Mouse (Mus musculus): ENCODE measurements around the gene Gm37240.
"Not testable (repeated sequence)": the region's sequence is repeated elsewhere in the genome, so short reads cannot be mapped to it uniquely, and the experiment has no call there.

Gene Gm37240

GRCm38 (mm10) chr3:84654246-84654826, 1233.0 kb downstream of the Gm37240 start:
- peak; percentile 23 to 26 for DNase-seq

- peak in 1 of 2 experiments; percentile 40 for DNase-seq
Measured at GRCm38 (mm10) chr3:84653557-84654245, 1233.6 kb downstream of the Gm37240 start.

- no peak for DNase-seq
Measured at GRCm38 (mm10) chr3:84652643-84653556, 1234.4 kb downstream of the Gm37240 start.

GRCm38 (mm10) chr3:84649578-84650327, 1237.6 kb downstream of the Gm37240 start:
- no peak for DNase-seq

GRCm38 (mm10) chr3:84648069-84648468, 1239.2 kb downstream of the Gm37240 start:
- DNase-seq, result not testable (repeated sequence)

GRCm38 (mm10) chr3:84647616-84648015, 1239.7 kb downstream of the Gm37240 start:
- no peak for DNase-seq

- DNase-seq, result no peak
Measured at GRCm38 (mm10) chr3:84646331-84646845, 1240.9 kb downstream of the Gm37240 start.

- no peak for DNase-seq
Measured at GRCm38 (mm10) chr3:84646007-84646290, 1241.4 kb downstream of the Gm37240 start.

- no peak for DNase-seq
Measured at GRCm38 (mm10) chr3:84645156-84646006, 1241.9 kb downstream of the Gm37240 start.

- DNase-seq, result no peak
Measured at GRCm38 (mm10) chr3:84642942-84643341, 1244.4 kb downstream of the Gm37240 start.

GRCm38 (mm10) chr3:84641391-84641790, 1245.9 kb downstream of the Gm37240 start:
- DNase-seq, result no peak

GRCm38 (mm10) chr3:84640536-84640935, 1246.8 kb downstream of the Gm37240 start:
- no peak for DNase-seq

GRCm38 (mm10) chr3:84639767-84640500, 1247.4 kb downstream of the Gm37240 start:
- no peak for DNase-seq

- no peak for DNase-seq
Measured at GRCm38 (mm10) chr3:84638858-84639257, 1248.5 kb downstream of the Gm37240 start.

GRCm38 (mm10) chr3:84637890-84638578, 1249.3 kb downstream of the Gm37240 start:
- no peak for DNase-seq

GRCm38 (mm10) chr3:84637095-84637494, 1250.2 kb downstream of the Gm37240 start:
- DNase-seq, result no peak

GRCm38 (mm10) chr3:84631586-84631985, 1255.7 kb downstream of the Gm37240 start:
- DNase-seq, result no peak

- no peak for DNase-seq
Measured at GRCm38 (mm10) chr3:84622026-84622425, 1265.3 kb downstream of the Gm37240 start.

- DNase-seq, result no peak
Measured at GRCm38 (mm10) chr3:84619725-84620124, 1267.6 kb downstream of the Gm37240 start.

GRCm38 (mm10) chr3:84619056-84619455, 1268.3 kb downstream of the Gm37240 start:
- DNase-seq, result no peak
